Mouse (Mus musculus): Measurements from ENCODE around the gene Ceacam13. TPM values are rescaled to one million over a fixed set of nuclear protein-coding genes. Genes with fewer than 3 reads are reported as not detected.

The Ceacam13 gene
- not detected in 2 replicates for polyA plus RNA-seq (2021; fragmentation: Nextera tagmentation)
- long read RNA-seq, experiment 1: 0 reads
- long read RNA-seq, experiment 2: 0 reads

DNA sequence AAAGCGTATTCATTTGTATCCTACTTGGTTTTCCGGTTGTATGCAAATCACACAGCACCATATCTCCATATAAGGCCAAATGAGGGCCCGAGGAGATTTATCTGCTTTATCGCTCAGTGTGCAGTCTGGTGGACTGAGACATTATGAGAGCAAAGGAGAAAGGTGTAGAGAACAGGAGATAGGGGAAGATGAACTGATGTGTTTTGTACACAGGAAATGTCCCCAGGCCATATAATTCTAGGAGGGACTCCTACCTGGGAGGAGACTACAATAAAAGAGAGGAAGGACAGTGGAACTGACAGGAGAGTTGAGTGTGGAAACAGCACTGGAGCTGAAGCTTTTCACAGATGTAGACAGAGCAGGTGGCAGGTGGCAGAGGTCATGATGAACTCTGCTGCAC, at the start of gene Ceacam13:
Gene Ceacam13 (plus strand): TSS at position 301 of the 400 bp plus-strand sequence.

DNA sequence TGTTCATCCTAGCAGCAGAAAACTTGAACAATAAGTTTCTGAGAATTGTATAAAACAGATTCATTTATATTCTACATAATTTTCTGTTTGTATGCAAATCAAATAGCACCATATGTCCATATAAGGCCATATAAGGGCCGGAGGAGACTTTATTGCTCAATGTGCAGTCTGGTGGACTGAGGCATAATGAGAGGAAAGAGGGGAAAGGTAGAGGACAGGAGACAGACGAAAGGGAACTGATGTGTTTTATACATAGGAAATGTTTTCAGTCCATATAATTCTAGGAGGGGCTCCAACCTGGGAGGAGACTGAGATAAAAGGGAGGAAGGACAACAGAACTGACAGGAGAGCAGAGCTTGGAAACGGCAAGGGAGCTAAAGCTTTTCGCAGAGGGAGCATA, 37.9 kb upstream of the Ceacam13 start, which contains the start of gene Ceacam11:
Gene Ceacam11 (plus strand): TSS at position 301 of the 400 bp plus-strand sequence.

DNA sequence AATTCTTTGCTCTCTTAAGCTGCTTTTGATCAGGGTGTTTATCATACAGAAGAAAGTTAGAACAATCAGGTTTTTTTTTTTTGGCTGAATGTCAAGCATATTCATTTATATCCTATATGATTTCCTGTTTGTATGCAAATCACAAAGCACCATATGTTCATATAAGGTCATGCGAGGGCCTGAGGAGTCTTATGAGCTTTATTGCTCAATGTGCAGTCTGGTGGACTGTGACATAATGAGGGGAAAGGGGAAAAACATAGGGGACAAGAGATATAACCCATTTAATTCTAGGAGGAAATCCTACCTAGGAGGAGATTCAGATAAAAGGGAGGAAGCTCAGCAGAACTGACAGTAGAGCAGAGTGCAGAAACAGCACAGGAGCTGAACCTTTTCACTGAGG, 55.9 kb downstream of the Ceacam13 start, which contains the start of gene Ceacam12:
Gene Ceacam12 (plus strand): TSS at position 301 of the 400 bp plus-strand sequence.

Small RNA genes within 50 kb of the gene (microRNA-seq; reads per million reads assigned to microRNA genes)
- gene Gm22414: not detected

Other genes starting within 250 kb of the Ceacam13 start
- not detected in 2 replicates for gene Ceacam14, start 197.3 kb upstream of the Ceacam13 start, polyA plus RNA-seq (2021; fragmentation: Nextera tagmentation)
- not detected in 2 replicates for gene Gm5155, start 138.1 kb upstream of the Ceacam13 start, polyA plus RNA-seq (2021; fragmentation: Nextera tagmentation)
- not detected in 2 replicates for gene Ceacam11, start 37.8 kb upstream of the Ceacam13 start, polyA plus RNA-seq (2021; fragmentation: Nextera tagmentation)
- not detected in 2 replicates for gene Ceacam12, start 56.0 kb downstream of the Ceacam13 start, polyA plus RNA-seq (2021; fragmentation: Nextera tagmentation)
- not detected in 2 replicates for gene Igfl3, start 166.6 kb downstream of the Ceacam13 start, polyA plus RNA-seq (2021; fragmentation: Nextera tagmentation)
- not detected in 2 replicates for gene Mill1, start 235.5 kb downstream of the Ceacam13 start, polyA plus RNA-seq (2021; fragmentation: Nextera tagmentation)